Mouse (Mus musculus): ENCODE data around the gene Kctd20. TPM values are rescaled to one million over a fixed set of nuclear protein-coding genes. Genes with fewer than 3 reads are reported as not detected.

The Kctd20 gene
- polyA plus RNA-seq, 1 experiment from 2014 or later: 78.9 TPM

DNA sequence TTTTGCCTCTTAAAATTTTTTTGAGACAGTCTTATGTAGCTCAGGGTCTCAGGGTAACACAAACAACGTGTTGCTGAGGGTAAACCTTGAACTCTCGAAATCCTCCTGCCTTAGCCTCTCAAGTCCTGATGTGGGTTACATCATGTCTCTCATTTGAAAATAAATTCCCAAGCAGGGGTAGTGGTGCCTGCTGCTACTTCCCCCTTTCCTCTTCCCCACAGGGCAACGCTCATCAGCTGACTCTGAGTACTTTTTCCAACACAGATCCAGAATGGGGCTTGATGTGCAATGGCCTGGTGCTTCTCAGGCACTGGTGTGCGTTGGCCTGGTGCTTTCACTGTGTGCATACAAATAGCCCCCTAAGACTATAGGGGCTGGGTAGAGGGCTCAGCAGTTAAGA is 57.4 kb downstream of the Kctd20 start:
- Histone ChIP-seq H3K27ac (replicated peaks) (no peak overlapping the region), H3K36me3 (no peaks in the 10 kb centered on the region), H3K4me2 (no peak overlapping the region), H3K9me3 (replicated peaks) (no peaks in the 10 kb centered on the region), H3K9ac (replicated peaks) (no peak overlapping the region), H3K4me1 (peaks cover 30% of the 10 kb centered on the region), H3K27me3 (replicated peaks) (no peaks in the 10 kb centered on the region), H3K4me3 (replicated peaks) (no peak overlapping the region)
- WGBS: 90% methylated on average over 4 of the region's 4 CpGs
- ATAC-seq (ENCODE audit: low FRiP score): no peak

DNA sequence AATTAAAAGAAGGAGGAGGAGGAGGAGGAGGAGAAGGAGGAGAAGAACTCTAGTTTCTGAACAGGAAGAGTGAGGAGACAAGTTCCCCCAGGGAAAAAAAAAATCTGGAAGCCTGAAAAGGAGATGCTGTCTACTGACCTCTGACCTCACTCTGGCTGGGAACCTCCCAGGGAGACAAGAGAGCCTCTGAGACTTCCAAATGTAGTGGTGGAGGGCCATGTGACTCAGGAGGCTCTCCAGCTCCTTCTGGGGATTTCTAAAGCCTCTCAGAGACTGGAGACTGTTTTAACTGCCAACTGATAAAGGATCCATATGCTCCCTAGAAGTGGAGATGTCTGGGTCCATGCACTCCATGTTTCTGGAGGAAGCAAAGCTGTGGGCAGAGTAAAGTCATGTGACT is 62.5 kb downstream of the Kctd20 start:
- Histone ChIP-seq H3K27ac (replicated peaks) (no peak overlapping the region), H3K27me3 (replicated peaks) (no peaks in the 10 kb centered on the region), H3K9ac (replicated peaks) (no peak overlapping the region), H3K36me3 (no peaks in the 10 kb centered on the region), H3K4me1 (no peaks in the 10 kb centered on the region), H3K4me2 (no peak overlapping the region), H3K9me3 (replicated peaks) (no peaks in the 10 kb centered on the region), H3K4me3 (replicated peaks) (no peak overlapping the region)
- no peak for ATAC-seq (ENCODE audit: low FRiP score)

DNA sequence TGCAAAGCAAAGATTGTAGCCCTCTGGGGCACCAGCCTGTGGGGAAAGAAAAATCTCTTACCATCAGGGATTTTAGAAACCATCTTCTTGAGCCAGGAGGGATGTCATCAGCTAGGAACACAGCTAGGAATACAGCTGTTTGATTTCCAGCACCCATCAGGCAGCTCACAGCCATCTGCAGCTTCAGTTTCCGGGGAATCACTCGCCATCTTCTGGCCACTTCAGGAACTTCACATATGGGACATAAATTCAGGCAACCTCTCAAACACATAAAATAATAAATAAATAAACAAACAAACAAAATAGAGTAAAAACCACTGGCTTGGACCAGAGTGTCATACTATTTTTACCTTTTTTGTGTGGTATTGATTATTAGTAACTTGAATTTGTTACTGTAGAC is 63.9 kb downstream of the Kctd20 start:
- H3K4me3 ChIP-seq (replicated peaks): no peak overlapping the region
- H3K27me3 ChIP-seq (replicated peaks): no peaks in the 10 kb centered on the region
- no peak overlapping the region for H3K4me2 ChIP-seq
- WGBS: 17% methylated on average over 2 of the region's 2 CpGs
- no peak overlapping the region for H3K9ac ChIP-seq (replicated peaks)
- no peaks in the 10 kb centered on the region for H3K4me1 ChIP-seq
- no peak overlapping the region for H3K27ac ChIP-seq (replicated peaks)
- no peaks in the 10 kb centered on the region for H3K9me3 ChIP-seq (replicated peaks)
- no peak for ATAC-seq (ENCODE audit: low FRiP score)
- no peaks in the 10 kb centered on the region for H3K36me3 ChIP-seq

DNA sequence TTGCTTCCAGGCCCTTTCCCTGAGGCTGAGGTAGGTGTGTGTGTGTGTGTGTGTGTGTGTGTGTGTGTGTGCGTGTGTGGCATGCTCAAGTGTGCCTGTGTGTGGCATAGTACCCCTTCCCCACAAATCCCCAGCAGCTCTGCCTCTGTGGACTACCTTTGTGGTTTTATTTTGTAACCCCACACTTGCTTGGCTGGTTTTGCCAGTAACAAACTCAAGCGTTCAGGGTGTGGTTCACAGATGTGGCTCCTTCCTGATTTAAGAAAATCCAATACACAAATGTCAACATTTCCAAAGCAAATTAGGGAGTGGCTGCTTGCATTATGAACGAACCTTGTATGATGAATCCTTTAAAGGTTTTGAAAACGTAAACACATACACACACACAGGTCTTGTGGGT is 65.0 kb downstream of the Kctd20 start:
- Histone ChIP-seq H3K9ac (replicated peaks) (no peak overlapping the region), H3K4me2 (no peak overlapping the region), H3K27me3 (replicated peaks) (no peaks in the 10 kb centered on the region), H3K36me3 (no peaks in the 10 kb centered on the region), H3K4me3 (replicated peaks) (no peak overlapping the region), H3K27ac (replicated peaks) (no peak overlapping the region), H3K4me1 (no peaks in the 10 kb centered on the region), H3K9me3 (replicated peaks) (no peaks in the 10 kb centered on the region)
- no peak for ATAC-seq (ENCODE audit: low FRiP score)
- 90% methylated on average over 4 of the region's 4 CpGs for WGBS

DNA sequence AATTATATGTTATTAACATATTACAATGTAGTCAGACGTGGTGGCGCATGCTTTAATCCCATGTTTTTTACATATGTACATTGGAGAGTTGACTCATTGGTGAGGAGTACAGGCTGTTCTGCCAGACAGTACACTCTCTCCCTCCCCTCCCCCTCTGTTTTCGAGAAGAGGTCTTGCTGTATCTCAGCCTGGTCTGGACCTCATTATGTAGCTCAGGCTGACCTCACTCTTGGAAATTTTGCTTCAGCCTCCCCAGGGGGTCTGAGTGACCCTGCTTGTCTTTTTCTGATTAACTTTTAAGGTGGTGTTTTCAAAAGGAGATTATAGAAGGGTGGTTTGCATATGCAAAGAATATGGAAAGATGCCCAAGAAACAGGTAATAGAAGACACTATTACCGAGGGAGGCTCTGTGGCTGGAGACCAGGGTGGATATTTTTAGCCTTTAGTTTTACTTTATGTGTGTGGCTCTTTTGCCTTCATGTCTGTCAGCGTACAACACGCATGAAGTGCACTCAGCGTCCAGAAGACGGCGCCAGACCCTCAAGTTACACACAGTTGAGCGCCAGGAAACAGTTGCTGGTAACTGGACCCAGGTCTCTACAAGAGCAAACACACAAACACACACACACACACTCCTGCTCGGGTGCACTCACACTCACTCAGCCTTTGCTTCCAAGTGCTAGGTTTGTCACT is 66.7 kb downstream of the Kctd20 start:
- ATAC-seq (ENCODE audit: low FRiP score): no peak
- Histone ChIP-seq H3K4me3 (replicated peaks) (no peak overlapping the region), H3K27ac (replicated peaks) (no peak overlapping the region), H3K9me3 (replicated peaks) (no peaks in the 10 kb centered on the region), H3K4me1 (0 out of 2 replicates have a peak, but pooled peaks cover 4% of the 10 kb centered on the region), H3K27me3 (replicated peaks) (no peaks in the 10 kb centered on the region), H3K36me3 (no peaks in the 10 kb centered on the region), H3K9ac (replicated peaks) (no peak overlapping the region), H3K4me2 (no peak overlapping the region)
- WGBS: 57% methylated on average over 11 of the region's 11 CpGs

Other genes with a start within 250 kb of the Kctd20 start
- 2.7 and 3.0 TPM in 2 replicates for gene AC170998.1, start 225.9 kb upstream of the Kctd20 start, polyA plus RNA-seq (2015; fragmentation: Nextera tagmentation; extraction: Ambion mirVana)
- gene Mapk13, start 182.7 kb upstream of the Kctd20 start, polyA plus RNA-seq (2015; fragmentation: Nextera tagmentation; extraction: Ambion mirVana): 1.2 and 13.6 TPM in 2 replicates
- 7.0 and 10.9 TPM in 2 replicates for gene Brpf3, start 150.9 kb upstream of the Kctd20 start, polyA plus RNA-seq (2015; fragmentation: Nextera tagmentation; extraction: Ambion mirVana)
- 0.06 and 0.15 TPM in 2 replicates for gene Pnpla1, start 93.5 kb upstream of the Kctd20 start, polyA plus RNA-seq (2015; fragmentation: Nextera tagmentation; extraction: Ambion mirVana)
- 1.1 and 1.6 TPM in 2 replicates for gene 4930539E08Rik, start 36.6 kb upstream of the Kctd20 start, polyA plus RNA-seq (2015; fragmentation: Nextera tagmentation; extraction: Ambion mirVana)
- gene Pxt1, start 8.1 kb upstream of the Kctd20 start, polyA plus RNA-seq (2015; fragmentation: Nextera tagmentation; extraction: Ambion mirVana): 0.24 TPM in 1 of 2 replicates, not detected in the other
- gene Stk38, start 56.0 kb downstream of the Kctd20 start, polyA plus RNA-seq (2015; fragmentation: Nextera tagmentation; extraction: Ambion mirVana): 81.2 and 82.1 TPM in 2 replicates
- gene Srsf3, start 80.7 kb downstream of the Kctd20 start, polyA plus RNA-seq (2015; fragmentation: Nextera tagmentation; extraction: Ambion mirVana): 403 and 429 TPM in 2 replicates
- 99.0 and 99.7 TPM in 2 replicates for gene Cdkn1a, start 139.0 kb downstream of the Kctd20 start, polyA plus RNA-seq (2015; fragmentation: Nextera tagmentation; extraction: Ambion mirVana)
- gene Rab44, start 162.2 kb downstream of the Kctd20 start, polyA plus RNA-seq (2015; fragmentation: Nextera tagmentation; extraction: Ambion mirVana): 0.15 and 3.7 TPM in 2 replicates